23 mouse cellular contexts compared by ENCODE assay signal in the genomic region with DNA sequence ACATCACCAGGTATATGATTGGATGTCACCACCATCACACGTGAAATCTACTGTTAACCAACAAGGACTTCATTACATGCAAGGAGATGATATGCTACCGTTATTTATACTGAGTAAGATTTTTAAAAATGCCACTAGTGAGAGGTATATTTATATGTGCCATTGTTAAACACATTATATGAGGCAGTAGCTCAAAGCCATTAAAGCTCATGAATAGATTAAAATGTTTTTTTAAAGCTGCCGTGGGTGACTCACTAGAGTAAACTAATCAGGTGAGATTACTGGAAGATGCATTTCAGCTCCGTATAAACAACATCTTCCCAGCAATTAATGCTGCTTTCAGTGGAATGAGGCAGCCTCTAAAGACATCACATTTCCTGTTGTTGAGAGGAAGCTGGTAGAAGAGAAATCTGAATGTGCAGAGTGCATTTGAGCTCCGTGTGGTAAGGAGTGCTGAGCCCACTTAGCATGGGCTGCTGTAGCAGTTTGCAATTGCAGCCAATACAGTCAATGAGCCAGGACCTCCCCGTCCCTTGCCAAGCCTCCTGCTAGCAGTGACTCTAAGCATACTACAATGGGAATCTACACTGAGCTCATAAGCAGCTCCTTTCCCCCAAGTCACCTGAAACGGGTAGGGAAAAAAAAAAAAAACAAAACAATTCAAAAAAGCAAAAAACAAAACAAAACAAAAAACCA.
DNase-seq lines count a peak whose midpoint lies in the region; ATAC-seq and TF ChIP-seq lines count a peak whose summit lies in the region.
"Had no signal": no experiment of that assay in that cellular context is flagged by ENCODE, and none has a peak within 500 bp of the region (broad histone marks: within the 10 kb centered on the region; RNA-seq: fewer than 3 reads in every experiment).

No protein-coding gene starts in this region.

- no peak overlapping the region for H3K27ac ChIP-seq in forebrain, embryonic 14.5 days (ENCODE audit: low read depth, low read length)
- H3K27ac ChIP-seq in forebrain, embryonic 10.5 days = no peak overlapping the region
- H3K27ac ChIP-seq in hindbrain, embryonic 14.5 days = peak overlapping the region; percentile 38; the same call in 1 of the 2 replicates
- no peak overlapping the region for H3K27ac ChIP-seq in hindbrain, embryonic 11.5 days (ENCODE audit: low read depth, low read length)
- no peak overlapping the region for H3K27ac ChIP-seq in midbrain, embryonic 15.5 days
- no peak overlapping the region for H3K27ac ChIP-seq in midbrain, embryonic 13.5 days
- H3K27ac ChIP-seq: heart, adult 2 months; intestine, embryonic 15.5 days; limb, embryonic 12.5 days; liver, embryonic 12.5 days had no signal

- no peak overlapping the region for H3K4me3 ChIP-seq in forebrain, embryonic 14.5 days (ENCODE audit: low read depth, low read length)
- no peak overlapping the region for H3K4me3 ChIP-seq in forebrain, embryonic 10.5 days
- H3K4me3 ChIP-seq in hindbrain, embryonic 14.5 days (replicated peaks; ENCODE audit: low read length) = no peak overlapping the region
- no peak overlapping the region for H3K4me3 ChIP-seq in hindbrain, embryonic 11.5 days (ENCODE audit: low read depth, low read length)
- no peak overlapping the region for H3K4me3 ChIP-seq in midbrain, embryonic 15.5 days
- no peak overlapping the region for H3K4me3 ChIP-seq in midbrain, embryonic 13.5 days (replicated peaks)
- H3K4me3 ChIP-seq: heart, adult 2 months; intestine, embryonic 15.5 days; limb, embryonic 12.5 days; liver, embryonic 12.5 days; megakaryocyte, embryonic 14.5 days had no signal

- H3K9ac ChIP-seq in forebrain, embryonic 14.5 days (ENCODE audit: low read length) = no peak overlapping the region
- H3K9ac ChIP-seq in hindbrain, embryonic 14.5 days = no peak overlapping the region
- H3K9ac ChIP-seq in hindbrain, embryonic 11.5 days (ENCODE audit: low read depth, low read length) = no peak overlapping the region
- H3K9ac ChIP-seq in midbrain, embryonic 15.5 days = no peak overlapping the region
- H3K9ac ChIP-seq in midbrain, embryonic 13.5 days (replicated peaks) = no peak overlapping the region
- H3K9ac ChIP-seq: intestine, embryonic 15.5 days; limb, embryonic 12.5 days; liver, embryonic 12.5 days had no signal

- no peaks in the 10 kb centered on the region for H3K4me1 ChIP-seq in forebrain, embryonic 14.5 days (ENCODE audit: control insufficient read depth, insufficient read depth, low read length)
- no peaks in the 10 kb centered on the region for H3K4me1 ChIP-seq in forebrain, embryonic 10.5 days
- no peaks in the 10 kb centered on the region for H3K4me1 ChIP-seq in hindbrain, embryonic 14.5 days (replicated peaks; ENCODE audit: control insufficient read depth, insufficient read depth, low read length)
- no peaks in the 10 kb centered on the region for H3K4me1 ChIP-seq in hindbrain, embryonic 11.5 days (replicated peaks; ENCODE audit: control insufficient read depth, insufficient read depth, low read length)
- H3K4me1 ChIP-seq in midbrain, embryonic 15.5 days = peaks cover 4% of the 10 kb centered on the region; the same call in 1 of the 2 replicates
- no peaks in the 10 kb centered on the region for H3K4me1 ChIP-seq in midbrain, embryonic 13.5 days (replicated peaks)
- H3K4me1 ChIP-seq: intestine, embryonic 15.5 days; limb, embryonic 12.5 days; liver, embryonic 12.5 days; megakaryocyte, embryonic 14.5 days had no signal

- DNase-seq in forebrain, embryonic 14.5 days (ENCODE audit: low spot score) = peak; percentile 21
- no peak for DNase-seq in forebrain, embryonic 10.5 days (ENCODE audit: extremely low spot score, low spot score)
- DNase-seq in hindbrain, embryonic 14.5 days (ENCODE audit: low spot score) = no peak
- no peak for DNase-seq in hindbrain, embryonic 11.5 days (ENCODE audit: low spot score)
- peak; percentile 43 for DNase-seq in brain, embryonic 14.5 days (ENCODE audit: low read depth)
- DNase-seq in retina, postnatal 1 day = no peak
- DNase-seq: adrenal gland, postnatal 36 days; cerebellum, adult 9-11 months; embryo, embryonic 11 days; heart, adult 2 months; heart, postnatal 36 days; kidney, adult 9 months; kidney, postnatal 25 days; lung, adult 2 months; spleen, adult 18-20 months; thymus, postnatal 25 days had no signal

- no peak for ATAC-seq in forebrain, embryonic 14.5 days
- ATAC-seq in hindbrain, embryonic 14.5 days (ENCODE audit: low FRiP score) = peak; percentile 46; the same call in 1 of the 2 replicates
- no peak for ATAC-seq in hindbrain, embryonic 11.5 days (ENCODE audit: low FRiP score)
- peak; percentile 60; the same call in 1 of the 2 replicates for ATAC-seq in midbrain, embryonic 15.5 days (replicated peaks)
- no peak for ATAC-seq in midbrain, embryonic 13.5 days
- ATAC-seq: intestine, embryonic 15.5 days; liver, embryonic 12.5 days had no signal

- H3K4me2 ChIP-seq in forebrain, embryonic 14.5 days (ENCODE audit: low read length) = no peak overlapping the region
- H3K4me2 ChIP-seq in hindbrain, embryonic 14.5 days (replicated peaks) = no peak overlapping the region
- H3K4me2 ChIP-seq in hindbrain, embryonic 11.5 days (replicated peaks; ENCODE audit: low read depth, low read length) = no peak overlapping the region
- no peak overlapping the region for H3K4me2 ChIP-seq in midbrain, embryonic 15.5 days
- no peak overlapping the region for H3K4me2 ChIP-seq in midbrain, embryonic 13.5 days (replicated peaks)
- H3K4me2 ChIP-seq: intestine, embryonic 15.5 days; limb, embryonic 12.5 days; liver, embryonic 12.5 days had no signal

- H3K27me3 ChIP-seq in forebrain, embryonic 14.5 days (replicated peaks; ENCODE audit: control insufficient read depth, insufficient read depth, low read length) = no peaks in the 10 kb centered on the region
- H3K27me3 ChIP-seq in forebrain, embryonic 10.5 days (ENCODE audit: poor library complexity, severe bottlenecking) = no peaks in the 10 kb centered on the region
- no peaks in the 10 kb centered on the region for H3K27me3 ChIP-seq in hindbrain, embryonic 14.5 days (ENCODE audit: control insufficient read depth, insufficient read depth, low read length)
- no peaks in the 10 kb centered on the region for H3K27me3 ChIP-seq in hindbrain, embryonic 11.5 days (ENCODE audit: control insufficient read depth, insufficient read depth, low read length)
- no peaks in the 10 kb centered on the region for H3K27me3 ChIP-seq in midbrain, embryonic 15.5 days (replicated peaks)
- no peaks in the 10 kb centered on the region for H3K27me3 ChIP-seq in midbrain, embryonic 13.5 days
- H3K27me3 ChIP-seq: CH12.LX; intestine, embryonic 15.5 days; limb, embryonic 12.5 days; liver, embryonic 12.5 days; megakaryocyte, embryonic 14.5 days had no signal

- no peak for TF ChIP-seq CTCF in brain, embryonic 14.5 days (IDR thresholded peaks at IDR 0.05; ENCODE audit: borderline replicate concordance, extremely low read depth, insufficient read depth, insufficient read length)

- no peaks in the 10 kb centered on the region for H3K9me3 ChIP-seq in forebrain, embryonic 14.5 days (replicated peaks; ENCODE audit: control insufficient read depth, low read length)
- no peaks in the 10 kb centered on the region for H3K9me3 ChIP-seq in forebrain, embryonic 10.5 days
- H3K9me3 ChIP-seq in hindbrain, embryonic 14.5 days (ENCODE audit: control insufficient read depth, low read length) = no peaks in the 10 kb centered on the region
- H3K9me3 ChIP-seq in hindbrain, embryonic 11.5 days (ENCODE audit: control insufficient read depth, low read length) = no peaks in the 10 kb centered on the region
- no peaks in the 10 kb centered on the region for H3K9me3 ChIP-seq in midbrain, embryonic 15.5 days
- no peaks in the 10 kb centered on the region for H3K9me3 ChIP-seq in midbrain, embryonic 13.5 days
- H3K9me3 ChIP-seq: intestine, embryonic 15.5 days; limb, embryonic 12.5 days; liver, embryonic 12.5 days; megakaryocyte, embryonic 14.5 days had no signal

- no peaks in the 10 kb centered on the region for H3K36me3 ChIP-seq in forebrain, embryonic 14.5 days (ENCODE audit: control insufficient read depth, insufficient read depth, low read length)
- no peaks in the 10 kb centered on the region for H3K36me3 ChIP-seq in forebrain, embryonic 10.5 days (replicated peaks)
- no peaks in the 10 kb centered on the region for H3K36me3 ChIP-seq in hindbrain, embryonic 14.5 days (replicated peaks; ENCODE audit: control insufficient read depth, insufficient read depth)
- no peaks in the 10 kb centered on the region for H3K36me3 ChIP-seq in hindbrain, embryonic 11.5 days (ENCODE audit: control insufficient read depth, insufficient read depth, low read length)
- no peaks in the 10 kb centered on the region for H3K36me3 ChIP-seq in midbrain, embryonic 15.5 days (replicated peaks)
- H3K36me3 ChIP-seq in midbrain, embryonic 13.5 days = no peaks in the 10 kb centered on the region
- H3K36me3 ChIP-seq: intestine, embryonic 15.5 days; limb, embryonic 12.5 days; liver, embryonic 12.5 days had no signal

- 60% methylated on average over 7 of the region's 7 CpGs for WGBS in forebrain, embryonic 14.5 days
- 69% methylated on average over 7 of the region's 7 CpGs for WGBS in forebrain, embryonic 10.5 days
- WGBS in hindbrain, embryonic 14.5 days = 60% methylated on average over 7 of the region's 7 CpGs
- WGBS in hindbrain, embryonic 11.5 days = 69% methylated on average over 7 of the region's 7 CpGs
- WGBS in midbrain, embryonic 15.5 days = 52% methylated on average over 7 of the region's 7 CpGs
- 64% methylated on average over 7 of the region's 7 CpGs for WGBS in midbrain, embryonic 13.5 days

- TF ChIP-seq POLR2A in brain, embryonic 14.5 days (IDR thresholded peaks at IDR 0.05; ENCODE audit: borderline replicate concordance, extremely low read depth, insufficient read depth, insufficient read length, poor library complexity, severe bottlenecking) = no peak

Comparison
In these comparisons a context has a peak if more than half of its experiments do, and no peak if none do; other contexts are left out.
1. ATAC-seq: peak in hindbrain, embryonic 14.5 days (single experiment) and midbrain, embryonic 15.5 days (single experiment); none in forebrain, embryonic 14.5 days (single experiment), hindbrain, embryonic 11.5 days (single experiment) and midbrain, embryonic 13.5 days (single experiment).
2. DNase-seq: peak in forebrain, embryonic 14.5 days (single experiment) and brain, embryonic 14.5 days (single experiment); none in forebrain, embryonic 10.5 days (single experiment), hindbrain, embryonic 14.5 days (single experiment), hindbrain, embryonic 11.5 days (single experiment) and retina, postnatal 1 day (single experiment).